Mouse (Mus musculus): ENCODE results near the gene Dop1a. TPM values are rescaled to one million over a fixed set of nuclear protein-coding genes. Genes with fewer than 3 reads are reported as not detected.

Dop1a gene
- polyA plus RNA-seq (2016; fragmentation: Nextera tagmentation; extraction: Ambion mirVana), result 9.3 and 9.6 TPM in 2 replicates

DNA sequence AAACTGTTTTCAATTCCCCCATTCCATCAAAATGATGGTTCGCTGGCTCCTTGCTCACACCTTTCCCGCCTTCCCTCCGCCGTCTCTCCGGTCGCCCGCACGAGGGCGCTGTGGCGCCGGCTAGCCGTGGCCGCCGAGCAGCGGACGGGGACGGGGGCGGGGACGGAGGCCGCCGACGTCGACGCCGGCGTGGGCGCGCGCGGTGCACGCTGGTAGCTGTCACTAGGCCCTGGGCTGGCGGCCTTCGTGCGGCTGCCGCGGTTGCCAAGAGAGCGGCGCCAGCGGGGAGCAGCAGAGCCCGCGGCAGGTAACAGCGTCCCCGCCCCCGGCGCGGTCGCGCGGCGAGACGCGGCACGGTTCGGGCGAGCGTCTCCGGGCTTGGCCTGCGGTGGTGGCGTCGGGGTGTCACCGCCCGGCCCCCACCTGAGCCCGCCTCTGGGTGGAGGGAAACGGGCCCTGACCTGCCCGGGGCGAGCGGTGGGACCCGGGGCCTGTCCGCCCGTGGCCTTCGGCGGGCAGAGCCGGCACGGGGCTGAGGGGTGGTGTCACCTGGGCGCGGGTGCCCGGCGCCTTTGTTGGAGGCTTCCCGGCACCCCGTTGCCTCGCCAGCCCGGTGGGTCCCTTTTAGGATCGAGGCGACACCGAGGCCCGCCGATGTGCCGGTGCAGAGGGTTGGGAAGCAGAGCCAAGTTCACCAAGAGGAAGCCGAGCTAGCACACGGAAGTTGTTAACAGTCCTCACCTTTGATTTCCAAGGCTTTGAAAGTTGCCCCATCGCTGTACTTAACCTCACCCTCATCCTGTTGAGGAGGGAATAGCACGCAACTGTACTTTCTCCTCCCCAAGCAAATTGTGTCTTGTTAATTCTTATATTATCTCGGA, at the start of gene Dop1a:
Gene Dop1a (plus strand): TSS at position 165 of the 881 bp plus-strand sequence.
- Histone ChIP-seq H3K9me3 (no peaks in the 10 kb centered on the region), H3K4me1 (0 out of 2 replicates have a peak, but pooled peaks cover 3% of the 10 kb centered on the region), H3K27me3 (ENCODE audit: insufficient read depth, poor library complexity, severe bottlenecking) (peaks cover 11% of the 10 kb centered on the region), H3K4me3 (peak within 1 kb of the TSS; percentile 89), H3K27ac (peak within 1 kb of the TSS; percentile 92), H3K36me3 (no peaks in the 10 kb centered on the region)
- peak; percentile 92 for DNase-seq (ENCODE audit: low spot score)
- WGBS, result 1% methylated on average over 92 of the region's 93 CpGs

- Histone ChIP-seq H3K9me3 (no peaks in the 10 kb centered on the region), H3K4me1 (no peaks in the 10 kb centered on the region), H3K4me3 (no peak overlapping the region), H3K27me3 (ENCODE audit: insufficient read depth, poor library complexity, severe bottlenecking) (no peaks in the 10 kb centered on the region), H3K27ac (no peak overlapping the region), H3K36me3 (no peaks in the 10 kb centered on the region)
- 92% methylated on average over 1 of the region's 1 CpGs for WGBS
- DNase-seq (ENCODE audit: low spot score), result no peak
Measured at GRCm38 (mm10) chr9:86417971-86418370, 49.0 kb upstream of the Dop1a start.

DNA sequence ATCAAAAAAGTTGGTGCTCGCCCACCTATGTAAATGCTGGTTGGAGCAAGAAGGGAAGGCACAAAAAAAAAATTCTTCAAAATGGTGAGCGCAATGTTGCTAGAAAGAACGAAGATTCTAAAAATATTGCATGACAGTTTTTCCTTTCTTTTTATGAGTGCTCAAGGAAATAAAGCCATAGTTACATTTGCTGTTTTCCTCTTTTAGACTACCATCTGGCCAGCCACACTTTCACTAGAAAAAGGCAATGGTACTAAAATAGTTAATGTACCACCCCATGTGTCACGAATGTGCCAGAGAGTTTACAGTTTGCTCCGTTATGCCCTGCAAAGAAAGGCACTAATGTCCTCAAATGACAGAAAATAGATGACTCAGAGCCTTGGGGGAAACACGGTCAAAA, 47.6 kb upstream of the Dop1a start:
- DNase-seq (ENCODE audit: low spot score), result no peak
- no peaks in the 10 kb centered on the region for H3K36me3 ChIP-seq
- H3K27ac ChIP-seq, result no peak overlapping the region
- no peaks in the 10 kb centered on the region for H3K4me1 ChIP-seq
- no peak overlapping the region for H3K4me3 ChIP-seq
- WGBS, result 85% methylated on average over 6 of the region's 6 CpGs
- no peaks in the 10 kb centered on the region for H3K27me3 ChIP-seq (ENCODE audit: insufficient read depth, poor library complexity, severe bottlenecking)
- H3K9me3 ChIP-seq, result no peaks in the 10 kb centered on the region

DNA sequence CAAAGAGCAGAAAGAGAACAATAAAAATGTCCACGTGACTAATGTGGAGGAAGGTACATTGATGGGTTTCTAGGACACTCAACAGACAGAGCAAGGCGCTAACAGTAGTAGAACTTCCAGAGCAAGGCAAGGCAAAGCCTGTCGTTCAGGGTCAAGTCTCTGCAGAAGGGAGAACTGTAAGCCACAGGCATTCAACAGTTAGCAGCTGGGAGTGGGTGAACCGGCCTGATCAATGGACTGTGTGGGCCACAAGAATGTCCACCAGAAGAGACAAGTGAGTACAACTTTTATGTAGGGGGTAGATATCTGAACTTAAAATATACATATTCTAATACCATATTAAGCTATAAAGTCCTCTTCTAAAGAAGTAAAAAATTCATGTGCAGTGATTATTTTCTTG, 43.6 kb upstream of the Dop1a start:
- no peak for DNase-seq (ENCODE audit: low spot score)
- H3K27me3 ChIP-seq (ENCODE audit: insufficient read depth, poor library complexity, severe bottlenecking), result no peaks in the 10 kb centered on the region
- H3K4me3 ChIP-seq, result no peak overlapping the region
- WGBS, result 81% methylated on average over 4 of the region's 4 CpGs
- no peaks in the 10 kb centered on the region for H3K36me3 ChIP-seq
- no peak overlapping the region for H3K27ac ChIP-seq
- no peaks in the 10 kb centered on the region for H3K9me3 ChIP-seq
- no peaks in the 10 kb centered on the region for H3K4me1 ChIP-seq

DNA sequence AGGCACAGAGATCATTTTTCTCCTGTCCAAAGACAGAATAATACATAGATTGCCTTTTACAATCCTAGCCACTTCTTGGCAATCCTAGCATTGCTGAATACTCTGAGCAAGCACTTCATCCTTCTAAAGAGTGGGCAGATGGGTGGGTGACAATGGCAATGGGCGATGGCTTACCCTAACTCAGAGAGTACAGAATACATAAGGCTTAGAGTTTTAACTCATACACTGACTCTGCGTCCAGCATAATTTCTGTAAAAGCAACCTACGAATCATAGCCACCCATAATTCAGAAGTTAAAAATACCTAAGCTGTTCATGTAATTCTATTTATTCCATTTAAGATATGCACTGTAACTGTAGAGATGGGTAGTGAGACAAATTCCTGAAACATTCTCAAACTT, 31.4 kb upstream of the Dop1a start:
- no peaks in the 10 kb centered on the region for H3K36me3 ChIP-seq
- H3K4me3 ChIP-seq, result no peak overlapping the region
- no peaks in the 10 kb centered on the region for H3K9me3 ChIP-seq
- H3K27me3 ChIP-seq (ENCODE audit: insufficient read depth, poor library complexity, severe bottlenecking), result no peaks in the 10 kb centered on the region
- H3K27ac ChIP-seq, result no peak overlapping the region
- DNase-seq (ENCODE audit: low spot score), result no peak
- H3K4me1 ChIP-seq, result no peaks in the 10 kb centered on the region
- WGBS, result 88% methylated on average over 3 of the region's 3 CpGs

DNA sequence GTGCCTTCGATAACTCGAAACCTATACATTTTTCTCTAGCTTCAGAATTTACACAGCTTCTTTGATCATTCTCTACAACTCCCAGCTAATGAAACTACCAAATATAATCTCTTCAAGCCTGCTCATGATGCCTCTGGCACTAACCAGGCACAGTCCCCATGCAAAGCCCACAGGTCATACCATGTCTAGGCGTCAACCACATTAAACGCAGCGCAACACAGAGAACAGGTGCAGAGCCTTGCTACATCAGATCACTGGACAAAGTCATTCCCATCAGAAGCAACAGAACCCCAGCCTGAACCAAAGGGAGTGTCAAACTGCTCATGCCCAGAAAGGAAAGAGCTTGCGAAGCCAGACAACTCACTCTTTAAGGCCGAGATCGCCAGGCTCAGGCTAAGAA, 30.3 kb upstream of the Dop1a start:
- Histone ChIP-seq H3K36me3 (no peaks in the 10 kb centered on the region), H3K4me1 (no peaks in the 10 kb centered on the region), H3K27me3 (ENCODE audit: insufficient read depth, poor library complexity, severe bottlenecking) (no peaks in the 10 kb centered on the region), H3K9me3 (no peaks in the 10 kb centered on the region), H3K27ac (no peak overlapping the region), H3K4me3 (no peak overlapping the region)
- 97% methylated on average over 8 of the region's 8 CpGs for WGBS
- no peak for DNase-seq (ENCODE audit: low spot score)

DNA sequence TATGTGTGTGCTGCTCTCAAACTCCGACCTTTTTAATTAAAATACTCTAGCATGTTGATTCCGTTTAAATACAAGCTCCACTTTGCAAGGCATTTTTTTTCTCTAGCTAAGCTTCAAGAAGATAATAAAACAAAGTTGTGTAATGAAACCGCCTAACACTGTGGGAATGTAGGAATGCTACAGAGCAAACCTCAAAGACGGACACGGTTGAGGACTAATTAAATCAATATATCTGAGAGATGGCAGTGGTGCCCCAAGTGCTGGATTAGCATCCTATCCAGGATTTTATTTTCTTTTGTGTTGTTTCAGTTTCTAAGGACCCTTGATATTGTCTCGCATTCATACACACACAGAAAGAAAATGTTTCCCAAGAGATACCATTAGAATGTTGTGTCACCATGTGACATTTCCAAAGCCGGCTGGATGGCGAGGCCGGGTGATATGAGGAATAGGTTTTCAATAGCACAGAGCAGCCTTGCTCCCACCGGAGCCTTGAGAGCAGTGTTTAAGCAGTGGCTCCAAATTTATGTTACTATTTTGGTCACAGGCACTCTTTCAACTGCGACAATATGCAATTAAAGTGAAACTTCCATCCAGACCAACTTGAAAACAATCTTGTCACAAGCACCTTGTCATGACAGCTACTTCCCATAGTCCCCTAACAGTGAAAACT, 28.5 kb upstream of the Dop1a start:
- H3K9me3 ChIP-seq, result no peaks in the 10 kb centered on the region
- DNase-seq (ENCODE audit: low spot score), result no peak
- H3K36me3 ChIP-seq, result no peaks in the 10 kb centered on the region
- H3K27ac ChIP-seq, result peak overlapping the region; percentile 29; the same call in 1 of the 2 replicates
- H3K4me1 ChIP-seq, result no peaks in the 10 kb centered on the region
- H3K27me3 ChIP-seq (ENCODE audit: insufficient read depth, poor library complexity, severe bottlenecking), result no peaks in the 10 kb centered on the region
- no peak overlapping the region for H3K4me3 ChIP-seq
- WGBS, result 62% methylated on average over 11 of the region's 11 CpGs

DNA sequence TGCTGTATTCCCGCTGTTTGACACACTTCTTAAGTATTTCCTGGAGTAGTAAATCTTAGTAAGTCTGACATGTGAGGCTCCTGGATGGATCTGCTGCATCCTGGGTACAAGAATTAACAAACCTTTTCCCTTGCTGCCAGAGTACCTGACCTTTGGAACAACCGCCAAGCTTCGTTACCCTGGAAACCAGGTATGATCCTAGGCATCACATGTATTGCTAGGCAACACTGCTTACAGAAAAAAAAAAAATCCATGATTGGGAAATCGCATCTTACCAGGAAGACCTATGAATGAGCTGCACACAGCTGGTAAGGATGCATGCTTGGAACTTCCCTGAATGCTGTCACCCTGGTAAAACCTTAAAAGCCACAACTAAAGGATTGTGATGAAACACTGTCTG, 24.7 kb upstream of the Dop1a start:
- H3K4me3 ChIP-seq, result no peak overlapping the region
- no peak overlapping the region for H3K27ac ChIP-seq
- DNase-seq (ENCODE audit: low spot score), result no peak
- no peaks in the 10 kb centered on the region for H3K9me3 ChIP-seq
- H3K27me3 ChIP-seq (ENCODE audit: insufficient read depth, poor library complexity, severe bottlenecking), result no peaks in the 10 kb centered on the region
- H3K4me1 ChIP-seq, result no peaks in the 10 kb centered on the region
- 82% methylated on average over 4 of the region's 4 CpGs for WGBS
- H3K36me3 ChIP-seq, result 0 out of 2 replicates have a peak, but pooled peaks cover 3% of the 10 kb centered on the region

GRCm38 (mm10) chr9:86446847-86447246, 20.1 kb upstream of the Dop1a start:
- Histone ChIP-seq H3K4me1 (0 out of 2 replicates have a peak, but pooled peaks cover 2% of the 10 kb centered on the region), H3K27ac (no peak overlapping the region), H3K4me3 (no peak overlapping the region), H3K9me3 (no peaks in the 10 kb centered on the region), H3K36me3 (0 out of 2 replicates have a peak, but pooled peaks cover 3% of the 10 kb centered on the region), H3K27me3 (ENCODE audit: insufficient read depth, poor library complexity, severe bottlenecking) (peaks cover 5% of the 10 kb centered on the region; the same call in 1 of the 2 replicates)
- no peak for DNase-seq (ENCODE audit: low spot score)
- WGBS, result 86% methylated on average over 7 of the region's 7 CpGs

DNA sequence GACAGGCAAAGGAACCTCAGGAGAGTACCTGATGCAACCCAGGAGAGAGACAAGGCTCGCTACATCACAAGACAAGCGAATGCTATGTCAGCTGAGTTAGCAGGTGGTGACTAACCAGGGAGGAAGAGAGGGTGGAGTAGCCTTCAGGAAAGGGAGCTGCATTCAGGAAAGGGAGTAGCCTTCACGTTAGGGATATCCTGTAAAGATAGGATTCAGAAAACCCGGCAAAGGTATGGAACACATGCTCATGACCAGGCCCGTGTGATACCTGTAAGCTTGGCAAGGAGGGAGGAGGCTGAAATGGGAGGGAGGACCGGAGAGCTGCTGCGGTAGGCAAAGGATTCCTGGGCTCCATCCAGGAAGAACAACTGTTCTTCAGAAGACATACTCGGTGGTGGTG, 19.5 kb upstream of the Dop1a start:
- WGBS, result 78% methylated on average over 8 of the region's 8 CpGs
- Histone ChIP-seq H3K36me3 (0 out of 2 replicates have a peak, but pooled peaks cover 3% of the 10 kb centered on the region), H3K4me1 (0 out of 2 replicates have a peak, but pooled peaks cover 2% of the 10 kb centered on the region), H3K27me3 (ENCODE audit: insufficient read depth, poor library complexity, severe bottlenecking) (peaks cover 5% of the 10 kb centered on the region; the same call in 1 of the 2 replicates), H3K9me3 (no peaks in the 10 kb centered on the region), H3K4me3 (no peak overlapping the region), H3K27ac (no peak overlapping the region)
- DNase-seq (ENCODE audit: low spot score), result no peak

- Histone ChIP-seq H3K9me3 (no peaks in the 10 kb centered on the region), H3K27me3 (ENCODE audit: insufficient read depth, poor library complexity, severe bottlenecking) (peaks cover 5% of the 10 kb centered on the region; the same call in 1 of the 2 replicates), H3K4me1 (0 out of 2 replicates have a peak, but pooled peaks cover 2% of the 10 kb centered on the region), H3K4me3 (no peak overlapping the region), H3K36me3 (0 out of 2 replicates have a peak, but pooled peaks cover 3% of the 10 kb centered on the region), H3K27ac (no peak overlapping the region)
- peak; percentile 78 for DNase-seq (ENCODE audit: low spot score)
- WGBS, result 8% methylated on average over 11 of the region's 11 CpGs
Measured at GRCm38 (mm10) chr9:86449581-86449980, 17.4 kb upstream of the Dop1a start.

DNA sequence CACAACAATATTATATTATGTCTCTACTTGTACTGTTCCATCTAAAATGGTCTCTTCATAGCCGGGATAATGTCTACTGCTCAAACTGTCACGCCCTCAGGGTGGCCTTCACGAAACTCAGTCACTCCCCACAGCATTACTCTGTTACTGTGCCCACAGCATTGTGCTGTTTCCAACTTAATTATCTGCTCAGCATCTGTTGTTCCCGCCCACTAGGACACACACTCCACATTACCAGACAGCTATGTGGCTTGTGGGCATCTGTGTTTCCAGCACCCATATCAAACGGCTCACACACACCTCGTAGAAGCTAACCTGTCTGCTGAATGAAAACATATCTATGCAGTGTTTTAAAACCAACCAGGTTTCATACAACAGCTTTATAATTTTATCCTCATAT, 15.9 kb upstream of the Dop1a start:
- WGBS, result 64% methylated on average over 6 of the region's 6 CpGs
- Histone ChIP-seq H3K4me3 (no peak overlapping the region), H3K4me1 (0 out of 2 replicates have a peak, but pooled peaks cover 2% of the 10 kb centered on the region), H3K9me3 (no peaks in the 10 kb centered on the region), H3K27me3 (ENCODE audit: insufficient read depth, poor library complexity, severe bottlenecking) (peaks cover 5% of the 10 kb centered on the region; the same call in 1 of the 2 replicates), H3K36me3 (no peaks in the 10 kb centered on the region), H3K27ac (no peak overlapping the region)
- no peak for DNase-seq (ENCODE audit: low spot score)

DNA sequence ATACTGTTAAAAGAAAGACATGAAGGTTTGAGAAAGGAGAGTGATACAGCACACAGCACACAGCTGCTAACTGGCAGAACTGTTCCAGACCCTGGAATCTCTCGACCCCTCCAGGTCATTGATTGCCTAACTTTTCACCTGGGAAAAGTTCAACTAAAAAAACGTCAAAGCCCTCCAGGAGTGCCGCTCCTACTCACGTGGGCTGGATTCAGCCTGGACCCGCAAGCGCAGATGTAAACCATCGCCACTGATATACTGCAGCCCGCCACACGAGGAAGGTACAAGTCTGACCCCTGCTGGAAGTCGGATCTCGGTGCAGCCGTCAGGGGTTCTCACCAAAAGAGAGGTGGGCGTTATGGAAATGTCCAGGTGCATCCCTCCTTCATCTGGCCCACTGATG, 15.3 kb upstream of the Dop1a start:
- DNase-seq (ENCODE audit: low spot score), result peak; percentile 86
- no peaks in the 10 kb centered on the region for H3K36me3 ChIP-seq
- 3% methylated on average over 13 of the region's 13 CpGs for WGBS
- H3K9me3 ChIP-seq, result no peaks in the 10 kb centered on the region
- H3K27ac ChIP-seq, result no peak overlapping the region
- H3K27me3 ChIP-seq (ENCODE audit: insufficient read depth, poor library complexity, severe bottlenecking), result peaks cover 5% of the 10 kb centered on the region; the same call in 1 of the 2 replicates
- peak overlapping the region; percentile 31; the same call in 1 of the 2 replicates for H3K4me3 ChIP-seq
- H3K4me1 ChIP-seq, result 0 out of 2 replicates have a peak, but pooled peaks cover 2% of the 10 kb centered on the region
